8 mouse cellular contexts compared by ENCODE assay signal in genomic region chr19:43440768-43441660, GRCm38 (mm10). TPM values are rescaled to one million over a fixed set of nuclear protein-coding genes. Genes with fewer than 3 reads are reported as not detected.
A peak's percentile ranks its signal among the peaks of the same experiment; 100 is the strongest.
DNase-seq lines count a peak whose midpoint lies in the region; ATAC-seq and TF ChIP-seq lines count a peak whose summit lies in the region.

No protein-coding gene starts in this region.

- intact Hi-C loops in gastrocnemius, postnatal 14 days (cut with DNase I; ENCODE audit: low total_unique reads), result no loop called here

- WGBS in lung, embryonic 14.5 days, result under 1% methylated on average over 99 of the region's 118 CpGs
- 1% methylated on average over 97 of the region's 118 CpGs for WGBS in lung, adult 2 months
- 1% methylated on average over 103 of the region's 118 CpGs for WGBS in liver, embryonic 12.5 days (ENCODE audit: insufficient replicate concordance)

- no peak overlapping the region for H3K27ac ChIP-seq in lung, embryonic 14.5 days (ENCODE audit: low read depth)
- H3K27ac ChIP-seq in liver, embryonic 12.5 days, result no peak overlapping the region

- peak; percentile 41 for DNase-seq in lung, embryonic 14.5 days
- no peak for DNase-seq in lung, adult 2 months
- peak; percentile 83 for DNase-seq in cerebellum, adult 9-11 months
- DNase-seq in gastrocnemius, postnatal 14 days, result peak; percentile 10
- DNase-seq in kidney, adult 18-20 months, result peak; percentile 72
- DNase-seq in right cerebral cortex, postnatal 14 days, result peak; percentile 57

- ATAC-seq in lung, embryonic 14.5 days (ENCODE audit: insufficient read depth), result peak; percentile 60
- peak; percentile 21; the same call in 1 of the 2 replicates for ATAC-seq in liver, embryonic 12.5 days
- no peak for ATAC-seq in inflammation-experienced regulatory T-cells, adult 6 months

- H3K4me1 ChIP-seq in lung, embryonic 14.5 days (ENCODE audit: insufficient read depth), result no peaks in the 10 kb centered on the region
- H3K4me1 ChIP-seq in lung, adult 2 months (ENCODE audit: control insufficient read depth, insufficient read depth, low read length), result no peaks in the 10 kb centered on the region
- H3K4me1 ChIP-seq in liver, embryonic 12.5 days, result 0 out of 2 replicates have a peak, but pooled peaks cover 16% of the 10 kb centered on the region

- H3K27me3 ChIP-seq in lung, embryonic 14.5 days (ENCODE audit: insufficient read depth, low read length), result peaks cover 59% of the 10 kb centered on the region
- H3K27me3 ChIP-seq in liver, embryonic 12.5 days (replicated peaks), result peaks cover 76% of the 10 kb centered on the region

- no peak for TF ChIP-seq CTCF in lung, embryonic 14.5 days (IDR thresholded peaks at IDR 0.05; ENCODE audit: low read depth)
- TF ChIP-seq CTCF in lung, adult 2 months (IDR thresholded peaks at IDR 0.05; ENCODE audit: insufficient read depth, low read length), result no peak

- H3K9ac ChIP-seq in lung, embryonic 14.5 days, result peak overlapping the region; percentile 40
- H3K9ac ChIP-seq in liver, embryonic 12.5 days, result peak overlapping the region; percentile 35; the same call in 1 of the 2 replicates

- peak overlapping the region; percentile 54 for H3K4me3 ChIP-seq in lung, embryonic 14.5 days (ENCODE audit: low read depth, low read length)
- no peak overlapping the region for H3K4me3 ChIP-seq in lung, adult 2 months (replicated peaks; ENCODE audit: extremely low read depth, low read depth, low read length)
- H3K4me3 ChIP-seq in liver, embryonic 12.5 days, result peak overlapping the region; percentile 54

- H3K4me2 ChIP-seq in lung, embryonic 14.5 days, result peak overlapping the region; percentile 99
- peak overlapping the region; percentile 80 for H3K4me2 ChIP-seq in liver, embryonic 12.5 days

- no peak for TF ChIP-seq POLR2A in lung, adult 2 months (IDR thresholded peaks at IDR 0.05; ENCODE audit: borderline replicate concordance, extremely low read depth, low read depth, low read length)

- H3K9me3 ChIP-seq in lung, embryonic 14.5 days (ENCODE audit: low read depth, low read length), result no peaks in the 10 kb centered on the region
- H3K9me3 ChIP-seq in liver, embryonic 12.5 days (replicated peaks), result no peaks in the 10 kb centered on the region

- H3K36me3 ChIP-seq in lung, embryonic 14.5 days (ENCODE audit: insufficient read depth), result no peaks in the 10 kb centered on the region
- no peaks in the 10 kb centered on the region for H3K36me3 ChIP-seq in liver, embryonic 12.5 days

RNA-seq across cellular contexts. Expression of gene Cnnm1, which starts 0.8 kb away (rescaled TPM):
- polyA plus RNA-seq in lung, embryonic 14.5 days (2014; fragmentation: Nextera tagmentation; extraction: Ambion mirVana), result 0.05 TPM in 1 of 2 replicates, not detected in the other
- polyA plus RNA-seq in lung, adult 2 months (2012; rRNA removed), result 0.03 and 0.06 TPM in 2 replicates
- under 1 TPM; 0.12 to 0.18 TPM for total RNA-seq in gastrocnemius, postnatal 14 days (2021)
- polyA plus RNA-seq in liver, embryonic 12.5 days (2016; fragmentation: Nextera tagmentation; extraction: Ambion mirVana), result 0.08 and 0.18 TPM in 2 replicates
- polyA plus RNA-seq in inflammation-experienced regulatory T-cells, adult 6 months (2017; shearing (Covaris generic)), result not detected

RNA-seq across cellular contexts. Expression of gene Hpse2, which starts 52.9 kb away (rescaled TPM):
- 9.5 and 11.4 TPM in 2 replicates for polyA plus RNA-seq in lung, embryonic 14.5 days (2014; fragmentation: Nextera tagmentation; extraction: Ambion mirVana)
- polyA plus RNA-seq in lung, adult 2 months (2012; rRNA removed), result 0.77 and 0.94 TPM in 2 replicates
- total RNA-seq in gastrocnemius, postnatal 14 days (2021), result under 1 TPM in 1 of 2 experiments, not detected in 1; 0.07 TPM
- polyA plus RNA-seq in liver, embryonic 12.5 days (2016; fragmentation: Nextera tagmentation; extraction: Ambion mirVana), result 0.07 TPM in 1 of 2 replicates, not detected in the other
- not detected for polyA plus RNA-seq in inflammation-experienced regulatory T-cells, adult 6 months (2017; shearing (Covaris generic))
